Mouse (Mus musculus) hindbrain, embryonic 11.5 days (tissue): ENCODE results near the gene Phyhd1. TPM values are rescaled to one million over a fixed set of nuclear protein-coding genes. Genes with fewer than 3 reads are reported as not detected.

Experiments
- ATAC-seq: fragments of 200-750 bp; cut with Nextera tagmentation; 2 replicates; pipeline ENCODE4 v1.8.0; 2017; ENCODE audit warnings: mild to moderate bottlenecking, moderate TSS enrichment, moderate library complexity; ENCODE audit not compliant: low FRiP score
- DNase-seq: peaks from one replicate; pipeline ENCODE4 v3.0.0-alpha.2; 2015; ENCODE audit warnings: low spot score
- H3K27ac ChIP-seq: fragments of 300-500 bp; sonication (generic); 2 replicates; pipeline ENCODE4 v1.5.1; 2014; ENCODE audit warnings: mild to moderate bottlenecking, low read depth, low read length
- H3K27me3 ChIP-seq: fragments of 300-500 bp; sonication (generic); 2 replicates; pipeline ENCODE4 v1.6.1; 2014; ENCODE audit warnings: mild to moderate bottlenecking, low read length, moderate library complexity, mixed read lengths; ENCODE audit not compliant: control insufficient read depth, insufficient read depth
- H3K36me3 ChIP-seq: fragments of 300-500 bp; sonication (generic); 2 replicates; pipeline ENCODE4 v1.6.1; 2014; ENCODE audit warnings: mild to moderate bottlenecking, low read length, moderate library complexity, mixed read lengths; ENCODE audit not compliant: control insufficient read depth, insufficient read depth
- H3K4me1 ChIP-seq: fragments of 300-500 bp; sonication (generic); replicated peaks from 2 replicates; pipeline ENCODE4 v1.6.1; 2014; ENCODE audit warnings: low read length, mixed read lengths; ENCODE audit not compliant: control insufficient read depth, insufficient read depth
- H3K4me2 ChIP-seq: fragments of 300-500 bp; sonication (generic); replicated peaks from 2 replicates; pipeline ENCODE4 v1.6.1; 2014; ENCODE audit warnings: mild to moderate bottlenecking, low read depth, low read length
- H3K4me3 ChIP-seq: fragments of 300-500 bp; sonication (generic); 2 replicates; pipeline ENCODE4 v1.5.1; 2014; ENCODE audit warnings: low read depth, low read length
- H3K9ac ChIP-seq: fragments of 300-500 bp; sonication (generic); 2 replicates; pipeline ENCODE4 v1.6.1; 2014; ENCODE audit warnings: low read depth, low read length
- H3K9me3 ChIP-seq: fragments of 300-500 bp; sonication (generic); 2 replicates; pipeline ENCODE4 v1.6.1; 2016; ENCODE audit warnings: low read length; ENCODE audit not compliant: control insufficient read depth
- WGBS: fragments of 180-500 bp; shearing (Covaris S2); extraction: QIAGEN DNeasy Blood & Tissue Kit; methylation state at CpG from one replicate; pipeline ENCODE4 v1.1.7; 2014; 5-methylcytosine and 5-hydroxymethylcytosine counted together
- polyA plus RNA-seq: library from polyadenylated mRNA; unstranded; fragments of >200 nt; fragmentation: Nextera tagmentation; extraction: Ambion mirVana; gene quantifications from 2 replicates; pipeline ENCODE4 v1.2.1, GENCODE M21; 2014

Gene Phyhd1
- polyA plus RNA-seq, 1 experiment from 2014 or later, result 5.6 TPM

DNA sequence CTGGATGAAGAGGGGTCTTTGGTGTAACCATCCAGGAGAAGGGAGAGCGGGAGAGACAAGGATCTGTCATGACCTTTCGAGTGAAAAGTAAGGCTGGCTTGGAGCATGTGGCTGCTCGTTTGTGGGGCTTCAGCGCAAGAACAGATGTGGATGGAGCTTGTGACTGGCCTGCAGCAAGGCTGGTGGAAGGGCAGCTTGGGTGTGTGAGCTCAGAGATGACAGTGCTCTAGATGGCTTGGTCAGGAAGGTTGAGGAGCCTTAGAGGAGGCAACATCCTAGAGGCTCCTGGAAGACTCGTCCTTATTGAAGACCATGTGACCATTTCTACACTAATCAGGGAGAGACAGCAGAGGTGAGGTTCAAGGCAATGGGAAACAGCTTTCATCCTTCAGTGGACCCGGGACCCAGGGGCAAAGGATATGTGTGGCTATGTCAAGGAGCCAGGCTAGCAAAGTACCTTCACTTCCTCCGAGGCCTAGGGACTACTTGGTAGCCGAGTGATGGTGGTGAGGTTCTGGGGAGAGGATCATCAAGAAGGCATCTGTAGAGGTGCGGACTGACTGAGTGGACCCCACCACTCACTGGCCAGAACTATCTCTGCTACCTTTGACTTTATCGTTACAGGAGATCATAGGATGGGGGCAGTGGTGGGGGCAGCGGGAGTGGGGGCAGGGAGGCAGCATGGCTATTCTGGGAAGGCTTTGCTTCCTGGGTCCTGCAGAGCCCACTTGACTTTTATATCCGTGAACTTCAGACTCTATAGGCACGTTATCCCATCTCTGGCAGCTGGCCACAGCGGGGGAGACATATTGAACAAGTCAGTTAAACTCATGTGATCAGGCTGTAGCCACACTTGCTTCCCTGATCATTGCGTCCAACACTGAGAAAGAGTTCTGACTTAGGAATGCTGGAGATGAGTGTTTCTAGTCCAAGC lies 6.6 kb upstream of the Phyhd1 start:
- no peaks in the 10 kb centered on the region for H3K9me3 ChIP-seq
- peaks cover 18% of the 10 kb centered on the region; the same call in 1 of the 2 replicates for H3K36me3 ChIP-seq
- WGBS, result 94% methylated on average over 15 of the region's 15 CpGs
- no peak overlapping the region for H3K4me2 ChIP-seq
- H3K27ac ChIP-seq, result no peak overlapping the region
- no peak overlapping the region for H3K4me3 ChIP-seq
- DNase-seq, result no peak
- H3K4me1 ChIP-seq, result no peaks in the 10 kb centered on the region
- no peak overlapping the region for H3K9ac ChIP-seq
- ATAC-seq, result no peak
- H3K27me3 ChIP-seq, result no peaks in the 10 kb centered on the region

DNA sequence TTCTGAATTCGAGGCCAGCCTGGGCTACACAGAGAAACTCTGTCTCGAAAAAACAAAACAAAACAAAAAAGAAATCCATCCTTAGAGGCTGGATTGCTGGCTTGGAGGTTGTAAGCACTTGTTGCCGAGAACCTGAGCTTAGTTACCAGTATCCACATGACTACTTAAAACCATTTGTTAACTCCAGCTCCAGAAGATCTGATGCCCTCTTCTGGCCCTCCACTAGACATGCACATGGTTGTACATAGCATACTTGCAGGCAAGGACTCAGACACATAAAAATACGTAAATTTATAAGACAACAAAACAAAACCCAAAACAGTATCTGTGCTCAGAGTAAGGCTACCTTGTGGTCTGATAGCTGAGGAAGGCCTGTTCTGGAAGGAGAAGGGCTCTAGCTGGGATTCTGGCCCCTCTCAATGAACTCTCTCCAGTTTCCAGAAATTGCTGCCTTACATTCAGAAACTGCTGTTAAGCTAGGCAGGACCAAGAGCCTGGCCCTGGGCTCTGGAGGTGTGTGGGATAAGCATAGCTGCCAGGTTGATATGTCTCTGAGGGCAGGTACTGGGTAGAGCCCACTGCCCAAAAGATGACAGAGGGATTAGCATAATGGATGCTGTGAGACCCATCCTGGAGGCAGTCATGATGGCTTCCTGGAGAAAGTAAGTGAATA lies 4.8 kb upstream of the Phyhd1 start:
- ATAC-seq, result no peak
- H3K9me3 ChIP-seq, result no peaks in the 10 kb centered on the region
- H3K27me3 ChIP-seq, result no peaks in the 10 kb centered on the region
- H3K9ac ChIP-seq, result no peak overlapping the region
- H3K27ac ChIP-seq, result no peak overlapping the region
- H3K4me2 ChIP-seq, result no peak overlapping the region
- WGBS, result 96% methylated on average over 4 of the region's 4 CpGs
- H3K4me3 ChIP-seq, result no peak overlapping the region
- peaks cover 16% of the 10 kb centered on the region; the same call in 1 of the 2 replicates for H3K36me3 ChIP-seq
- no peaks in the 10 kb centered on the region for H3K4me1 ChIP-seq
- DNase-seq, result no peak

DNA sequence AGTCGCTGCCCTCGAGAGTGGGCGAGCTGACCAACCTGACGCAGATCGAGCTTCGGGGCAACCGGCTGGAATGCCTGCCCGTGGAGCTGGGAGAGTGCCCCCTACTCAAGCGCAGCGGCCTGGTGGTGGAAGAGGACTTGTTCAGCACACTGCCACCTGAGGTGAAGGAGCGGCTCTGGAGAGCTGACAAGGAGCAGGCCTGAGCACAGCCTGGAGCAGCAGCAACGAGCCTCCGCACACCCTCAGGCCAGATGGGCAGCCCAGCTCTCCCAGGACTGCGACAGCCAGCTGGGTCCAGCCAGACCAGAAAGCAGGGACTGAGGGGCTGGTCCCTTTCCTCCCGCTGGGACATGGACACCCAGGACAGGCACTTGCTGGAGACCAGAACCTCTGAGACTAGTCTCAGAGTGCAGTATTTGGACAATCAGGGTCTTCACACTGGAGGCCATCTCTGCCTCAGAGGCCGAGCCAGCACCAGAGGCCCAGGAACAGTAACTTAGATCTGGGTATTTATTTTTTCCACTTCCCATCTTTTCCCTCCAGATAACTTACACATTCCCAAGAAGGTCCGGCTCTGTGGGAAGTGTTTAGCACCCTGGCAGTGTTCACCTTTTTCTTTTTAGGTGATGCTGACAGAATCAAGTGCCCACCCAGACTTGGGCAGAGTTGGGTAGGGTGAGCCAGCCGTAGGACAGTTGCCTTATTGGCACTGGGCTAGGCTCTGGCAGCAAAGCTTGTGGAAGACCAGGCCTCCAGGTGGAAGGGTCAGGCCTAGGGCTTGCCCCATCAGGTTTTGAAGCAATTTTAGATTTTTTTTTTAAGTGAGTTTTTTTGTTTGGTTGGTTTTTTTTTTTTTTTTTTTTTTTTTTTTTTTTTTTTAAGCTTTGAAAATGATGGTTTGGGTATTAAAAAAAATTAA lies 3.8 kb upstream of the Phyhd1 start:
- WGBS, result 92% methylated on average over 18 of the region's 18 CpGs
- Histone ChIP-seq H3K27me3 (no peaks in the 10 kb centered on the region), H3K9me3 (no peaks in the 10 kb centered on the region), H3K4me1 (0 out of 2 replicates have a peak, but pooled peaks cover 2% of the 10 kb centered on the region), H3K4me3 (no peak overlapping the region), H3K4me2 (no peak overlapping the region), H3K27ac (peak overlapping the region; percentile 2; the same call in 1 of the 2 replicates), H3K9ac (no peak overlapping the region), H3K36me3 (peaks cover 12% of the 10 kb centered on the region; the same call in 1 of the 2 replicates)
- ATAC-seq, result no peak
- no peak for DNase-seq

DNA sequence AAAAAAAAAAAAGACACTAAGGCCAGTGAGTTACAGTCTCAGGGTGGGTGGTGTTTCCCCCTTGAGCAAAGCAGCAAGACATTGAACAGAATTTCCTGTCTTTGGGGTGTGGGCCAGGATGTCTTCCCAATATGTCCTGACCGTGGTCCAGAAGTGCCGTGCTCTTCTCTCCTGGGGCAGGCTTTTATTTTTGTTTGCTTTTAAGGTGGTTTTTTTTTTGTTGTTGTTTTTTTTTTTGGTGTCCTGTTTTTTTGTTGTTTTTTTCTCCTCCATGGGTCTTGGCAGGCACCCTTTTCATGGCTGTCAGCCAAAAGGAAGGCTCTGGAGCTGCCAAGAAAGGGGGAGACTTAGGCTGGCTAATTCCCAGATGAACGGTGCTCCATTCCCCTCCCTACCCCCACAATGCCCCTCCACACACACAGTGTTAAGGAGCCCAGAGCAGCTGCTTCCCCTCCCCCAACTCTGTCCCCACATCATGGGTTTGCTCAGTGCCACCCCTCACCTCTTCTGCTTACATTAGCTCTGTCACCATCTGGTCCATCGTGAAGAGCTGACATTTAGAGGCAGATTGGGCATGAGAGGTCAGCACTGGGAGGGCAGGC lies 3.1 kb upstream of the Phyhd1 start:
- no peaks in the 10 kb centered on the region for H3K9me3 ChIP-seq

DNA sequence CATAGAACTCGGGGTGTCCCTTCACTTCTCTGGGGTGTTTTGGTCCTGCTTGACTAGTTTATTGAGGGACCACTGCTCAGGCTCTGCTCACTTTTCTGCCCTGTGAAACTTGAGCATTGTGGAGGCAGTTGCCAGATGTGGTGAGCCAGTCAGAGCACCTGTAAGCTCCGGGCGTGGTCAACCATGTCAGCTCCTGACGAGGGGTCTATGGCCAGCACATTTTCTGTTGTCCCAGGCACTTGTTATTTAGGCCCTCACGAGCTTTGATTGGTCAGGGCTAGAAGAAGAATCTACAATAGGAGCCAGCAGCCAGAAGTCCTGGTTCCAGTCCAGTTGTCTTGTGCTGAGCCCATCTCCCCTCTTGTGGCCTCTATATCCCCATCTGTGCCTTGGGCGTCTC lies 2.2 kb upstream of the Phyhd1 start:
- ATAC-seq, result no peak
- H3K36me3 ChIP-seq, result 0 out of 2 replicates have a peak, but pooled peaks cover 9% of the 10 kb centered on the region

More for the DNA sequence above, 3.1 kb upstream of the Phyhd1 start:
- 0 out of 2 replicates have a peak, but pooled peaks cover 2% of the 10 kb centered on the region for H3K4me1 ChIP-seq
- peaks cover 12% of the 10 kb centered on the region; the same call in 1 of the 2 replicates for H3K36me3 ChIP-seq
- H3K27me3 ChIP-seq, result no peaks in the 10 kb centered on the region
- 77% methylated on average over 4 of the region's 4 CpGs for WGBS
- H3K4me2 ChIP-seq, result no peak overlapping the region
- DNase-seq (no peak), ATAC-seq (no peak)
- H3K4me3 ChIP-seq, result no peak overlapping the region
- no peak overlapping the region for H3K9ac ChIP-seq
- H3K27ac ChIP-seq, result no peak overlapping the region

DNA sequence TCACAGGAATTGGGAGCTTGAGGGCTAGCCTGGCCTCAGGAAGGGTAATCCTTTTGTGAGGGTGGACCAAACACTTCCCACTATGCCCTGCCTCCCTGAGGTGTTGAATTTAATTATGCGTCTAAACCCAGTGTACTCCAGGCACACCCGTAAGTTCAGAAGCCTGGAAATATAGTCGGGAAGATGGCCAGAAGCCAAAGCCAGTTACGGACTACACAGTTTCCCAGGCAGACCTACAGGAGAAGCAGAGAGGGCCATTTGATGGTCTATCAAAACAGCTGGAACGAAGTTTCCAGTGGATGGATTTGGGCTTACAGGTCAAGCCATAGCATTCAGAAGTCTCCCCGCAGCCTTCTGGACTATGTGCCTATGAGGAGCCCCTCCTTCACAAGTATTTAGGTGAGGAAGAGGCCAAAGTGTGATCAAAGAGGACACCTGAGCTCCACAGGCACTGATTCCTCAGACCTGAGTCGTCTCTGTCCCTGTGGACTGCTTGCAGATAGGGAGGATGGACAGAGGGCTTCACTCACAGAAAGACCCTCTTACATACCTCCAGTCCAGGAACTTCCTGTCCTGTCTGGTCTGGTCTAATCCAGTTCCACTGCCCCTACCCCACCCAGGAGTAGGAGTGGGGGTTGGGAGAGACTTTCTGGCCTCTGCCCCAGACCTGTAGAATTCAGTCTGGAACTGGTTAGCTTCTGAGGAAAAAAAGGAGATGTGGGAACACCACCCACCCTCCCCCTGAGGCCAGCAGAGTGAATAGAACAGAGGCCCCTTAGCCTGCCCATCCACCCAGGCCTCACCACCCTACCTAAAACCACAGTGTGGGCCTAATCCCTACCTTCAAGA lies 1.1 kb upstream of the Phyhd1 start:
- Histone ChIP-seq H3K4me2 (no peak overlapping the region), H3K36me3 (0 out of 2 replicates have a peak, but pooled peaks cover 9% of the 10 kb centered on the region), H3K27ac (no peak overlapping the region), H3K9ac (no peak overlapping the region), H3K4me1 (0 out of 2 replicates have a peak, but pooled peaks cover 2% of the 10 kb centered on the region), H3K9me3 (no peaks in the 10 kb centered on the region), H3K4me3 (no peak overlapping the region), H3K27me3 (no peaks in the 10 kb centered on the region)
- 86% methylated on average over 7 of the region's 7 CpGs for WGBS
- no peak for DNase-seq
- ATAC-seq, result no peak

More for the DNA sequence above, 2.2 kb upstream of the Phyhd1 start:
- Histone ChIP-seq H3K9me3 (no peaks in the 10 kb centered on the region), H3K4me3 (no peak overlapping the region), H3K27ac (no peak overlapping the region), H3K27me3 (no peaks in the 10 kb centered on the region), H3K4me2 (no peak overlapping the region), H3K4me1 (0 out of 2 replicates have a peak, but pooled peaks cover 2% of the 10 kb centered on the region), H3K9ac (no peak overlapping the region)
- no peak for DNase-seq
- WGBS, result 93% methylated on average over 6 of the region's 6 CpGs

DNA sequence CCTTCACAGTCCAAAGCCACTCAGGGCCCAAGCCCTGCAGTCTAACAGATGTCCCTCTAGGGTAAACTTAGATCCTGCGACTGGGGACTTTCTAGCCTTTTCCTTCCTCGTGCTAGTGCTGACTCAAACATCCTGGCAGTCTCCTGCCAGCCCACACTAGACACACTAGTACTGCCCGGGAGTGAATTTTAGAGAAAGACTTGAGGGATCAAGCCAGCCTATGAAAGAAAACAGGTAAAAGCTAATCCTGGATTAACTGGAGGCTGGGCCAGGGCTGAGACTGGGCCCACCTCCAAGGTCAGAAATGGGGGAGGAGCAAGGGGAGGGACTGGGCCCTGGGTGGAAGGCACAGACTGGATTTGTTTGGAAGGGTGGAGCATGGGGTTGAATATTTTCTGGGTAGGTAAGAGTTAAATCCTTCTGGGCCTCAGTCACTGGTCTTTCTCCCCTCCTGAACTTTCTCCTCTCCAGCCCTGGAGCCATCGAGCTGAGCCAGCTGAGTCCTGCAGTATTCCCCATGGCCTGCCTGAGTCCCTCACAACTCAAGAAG lies 464 bp downstream of the Phyhd1 start:
- H3K36me3 ChIP-seq, result 0 out of 2 replicates have a peak, but pooled peaks cover 9% of the 10 kb centered on the region
- H3K27me3 ChIP-seq, result no peaks in the 10 kb centered on the region
- H3K4me3 ChIP-seq, result no peak overlapping the region
- no peak overlapping the region for H3K4me2 ChIP-seq
- 25% methylated on average over 4 of the region's 4 CpGs for WGBS
- H3K9me3 ChIP-seq, result no peaks in the 10 kb centered on the region
- DNase-seq, result no peak
- no peak for ATAC-seq
- peak overlapping the region; percentile 62 for H3K27ac ChIP-seq
- H3K9ac ChIP-seq, result no peak overlapping the region
- H3K4me1 ChIP-seq, result 0 out of 2 replicates have a peak, but pooled peaks cover 2% of the 10 kb centered on the region
